Mouse (Mus musculus) CH12.LX (cell line): ENCODE data around the gene Fggy. TPM values are rescaled to one million over a fixed set of nuclear protein-coding genes. Genes with fewer than 3 reads are reported as not detected.

Source experiments
- DNase-seq: peaks from one replicate; pipeline ENCODE4 v3.0.0-alpha.2; 2013; ENCODE audit errors: extremely low read depth
- H3K27ac ChIP-seq: 2 replicates; pipeline ENCODE4 v1.5.1; 2012; ENCODE audit warnings: low read depth, mild to moderate bottlenecking, control low read depth, moderate library complexity; ENCODE audit not compliant: insufficient read depth
- H3K27me3 ChIP-seq: replicated peaks from 2 replicates; pipeline ENCODE3; 2012; ENCODE audit warnings: inconsistent platforms
- H3K36me3 ChIP-seq, 2 experiments: replicated peaks in 1 of 2; 2 replicates each; pipeline versions ENCODE3 to v1.6.1; 2012; ENCODE audit warnings: inconsistent platforms in 1 of 2, low read length in 1 of 2, mild to moderate bottlenecking in 1 of 2, mixed read lengths in 1 of 2, moderate library complexity in 1 of 2; ENCODE audit not compliant: control insufficient read depth in 1 of 2, insufficient read depth in 1 of 2
- H3K4me1 ChIP-seq, 2 experiments: 2 replicates each; pipeline ENCODE4 v1.6.1; 2012; ENCODE audit warnings: inconsistent platforms in 1 of 2, moderate library complexity in 1 of 2; ENCODE audit not compliant: insufficient read depth in 2 of 2, control insufficient read depth in 1 of 2
- H3K4me2 ChIP-seq: 2 replicates; pipeline ENCODE4 v1.6.1; 2012; ENCODE audit warnings: low read depth, mild to moderate bottlenecking, control low read depth; ENCODE audit not compliant: poor library complexity, insufficient read depth, severe bottlenecking
- H3K4me3 ChIP-seq, 3 experiments: fragments of 150-350 bp in 1 of 3; sonication (generic) in 1 of 3; replicated peaks in 1 of 3; 2 replicates each; pipeline versions ENCODE3 to v1.5.1; 2011 to 2012; ENCODE audit warnings: low read depth in 2 of 3, low read length in 2 of 3, mild to moderate bottlenecking in 2 of 3, moderate library complexity in 2 of 3, control low read depth in 1 of 3, improper control_type of control experiment in 1 of 3, inconsistent platforms in 1 of 3, mixed read lengths in 1 of 3; ENCODE audit not compliant: poor library complexity in 1 of 3
- H3K79me2 ChIP-seq: replicated peaks from 2 replicates; pipeline ENCODE4 v1.6.1; 2012; ENCODE audit warnings: mild to moderate bottlenecking, moderate library complexity; ENCODE audit not compliant: control insufficient read depth, poor library complexity, insufficient read depth, severe bottlenecking; ENCODE audit errors: extremely low read depth
- H3K9ac ChIP-seq: 2 replicates; pipeline ENCODE4 v1.6.1; 2012; ENCODE audit warnings: low read depth, mild to moderate bottlenecking, control low read depth, moderate library complexity; ENCODE audit not compliant: insufficient read depth
- H3K9me3 ChIP-seq: replicated peaks from 2 replicates; pipeline ENCODE3; 2012; ENCODE audit warnings: low read length, inconsistent platforms, mixed read lengths
- BHLHE40 ChIP-seq: IDR thresholded peaks from 2 replicates; pipeline ENCODE4 v1.6.1; 2011; ENCODE audit warnings: mild to moderate bottlenecking, low read depth, low read length, improper control_type of control experiment
- CHD1 ChIP-seq: IDR thresholded peaks from 2 replicates; pipeline ENCODE4 v1.6.1; 2012; ENCODE audit warnings: low read depth, low read length, improper control_type of control experiment, inconsistent platforms
- E2F4 ChIP-seq: IDR thresholded peaks from 2 replicates; pipeline ENCODE4 v1.6.1; 2011; ENCODE audit warnings: low read depth, low read length, improper control_type of control experiment; ENCODE audit not compliant: insufficient replicate concordance
- ELF1 ChIP-seq: IDR thresholded peaks from 2 replicates; pipeline ENCODE4 v1.6.1; 2014; ENCODE audit warnings: low read depth, mild to moderate bottlenecking, inconsistent platforms, low read length, improper control_type of control experiment
- EP300 ChIP-seq: IDR thresholded peaks from 2 replicates; pipeline ENCODE4 v1.6.1; 2011; ENCODE audit warnings: low read length, improper control_type of control experiment
- ETS1 ChIP-seq: conservative IDR thresholded peaks from 2 replicates; pipeline ENCODE4 v1.6.1; 2012; ENCODE audit warnings: low read depth, mild to moderate bottlenecking, inconsistent platforms, low read length, improper control_type of control experiment, moderate library complexity
- JUN ChIP-seq: IDR thresholded peaks from 2 replicates; pipeline ENCODE4 v1.6.1; 2011; ENCODE audit warnings: low read depth, mild to moderate bottlenecking, low read length, improper control_type of control experiment, moderate library complexity; ENCODE audit not compliant: insufficient read depth
- KAT2A ChIP-seq: IDR thresholded peaks from 2 replicates; pipeline ENCODE4 v1.6.1; 2012; ENCODE audit warnings: low read length, improper control_type of control experiment, inconsistent platforms; ENCODE audit not compliant: insufficient replicate concordance
- MAFK ChIP-seq: IDR thresholded peaks from 2 replicates; pipeline ENCODE4 v1.6.1; 2011; ENCODE audit warnings: low read length, improper control_type of control experiment; ENCODE audit not compliant: insufficient replicate concordance
- MAX ChIP-seq: IDR thresholded peaks from 2 replicates; pipeline ENCODE4 v1.6.1; 2011; ENCODE audit warnings: low read length, improper control_type of control experiment
- MEF2A ChIP-seq: IDR thresholded peaks from 2 replicates; pipeline ENCODE4 v1.6.1; 2014; ENCODE audit warnings: low read depth, mild to moderate bottlenecking, inconsistent platforms, low read length, improper control_type of control experiment, borderline replicate concordance
- RAD21 ChIP-seq: IDR thresholded peaks from 2 replicates; pipeline ENCODE4 v1.6.1; 2011; ENCODE audit warnings: low read depth, mild to moderate bottlenecking, low read length, improper control_type of control experiment, moderate library complexity
- TBP ChIP-seq: conservative IDR thresholded peaks from 2 replicates; pipeline ENCODE4 v1.6.1; 2011; ENCODE audit warnings: low read depth, low read length, improper control_type of control experiment
- USF1 ChIP-seq: IDR thresholded peaks from 2 replicates; pipeline ENCODE4 v1.6.1; 2014; ENCODE audit warnings: low read depth, mild to moderate bottlenecking, inconsistent platforms, low read length, improper control_type of control experiment
- USF2 ChIP-seq: conservative IDR thresholded peaks from 2 replicates; pipeline ENCODE4 v1.6.1; 2011; ENCODE audit warnings: low read depth, low read length, improper control_type of control experiment
- dilution Hi-C: fragments of 300-500 bp; cut with MboI; formaldehyde crosslinking; loops from 2 replicates; pipeline ENCODE4 v1.14.3; 2020; ENCODE audit warnings: low sequenced_read_pairs; ENCODE audit not compliant: extremely low pct_unique_long_range_greater_than_20kb, extremely low pct_ligation_motif_present
- in situ Hi-C: fragments of 300-500 bp; cut with MboI; formaldehyde crosslinking; loops from 3 replicates; pipeline ENCODE4 v1.14.3; 2019; ENCODE audit warnings: low sequenced_read_pairs, low pct_ligation_motif_present, low pct_unique_long_range_greater_than_20kb, mixed read lengths
- polyA plus RNA-seq: library from polyadenylated mRNA; unstranded; fragments of >175 nt; gene quantifications from 2 replicates; pipeline ENCODE4 v1.2.1, GENCODE M21; 2012; ENCODE audit warnings: low read depth; ENCODE audit not compliant: insufficient read length
- total RNA-seq, 2 experiments: library from RNA; depleted of rRNA; stranded (reverse); fragments of 300-350 nt in 1 of 2; fragments of >200 nt in 1 of 2; gene quantifications; 2 replicates each; pipeline ENCODE4 v1.2.3; 2012 to 2014

Fggy gene
- total and polyA plus RNA-seq, 3 experiments, result 6.2 to 7.5 (median 6.9) TPM

DNA sequence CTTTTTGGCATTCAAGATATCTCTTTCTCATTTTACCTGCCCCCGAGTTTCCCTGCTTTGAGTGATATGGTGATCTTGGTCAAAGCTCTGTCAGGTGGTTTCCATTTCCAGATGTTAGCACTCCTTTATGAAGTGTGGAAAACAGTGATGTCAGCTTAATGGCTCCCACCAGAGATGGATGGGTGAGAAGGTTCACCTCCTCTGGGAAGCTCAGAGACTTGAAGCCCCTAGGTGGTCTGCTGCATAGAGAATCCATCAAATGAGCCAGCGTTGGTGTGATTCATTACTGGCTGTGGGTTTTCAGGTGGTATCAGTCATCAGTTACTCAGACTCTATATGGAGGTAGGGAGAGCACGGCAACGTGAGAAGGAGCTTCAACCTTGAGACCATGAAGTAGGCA lies 44.5 kb downstream of the Fggy start:
- H3K9me3 ChIP-seq, result no peaks in the 10 kb centered on the region
- H3K27ac ChIP-seq, result no peak overlapping the region
- H3K4me1 ChIP-seq, result no peaks in the 10 kb centered on the region
- dilution Hi-C loops (no loop called here), in situ Hi-C loops (no loop called here)
- no peaks in the 10 kb centered on the region for H3K79me2 ChIP-seq
- peaks cover 0 to 14% of the 10 kb centered on the region in 2 experiments for H3K36me3 ChIP-seq
- no peak overlapping the region for H3K9ac ChIP-seq
- H3K27me3 ChIP-seq, result no peaks in the 10 kb centered on the region
- H3K4me2 ChIP-seq, result no peak overlapping the region
- H3K4me3 ChIP-seq, result no peak overlapping the region
- no peak for DNase-seq
- TF ChIP-seq JUN (no peak), EP300 (no peak), RAD21 (no peak), USF1 (no peak), E2F4 (no peak), BHLHE40 (no peak), ETS1 (no peak), MEF2A (no peak), TBP (no peak), CHD1 (no peak), MAX (no peak), USF2 (no peak), KAT2A (no peak)

DNA sequence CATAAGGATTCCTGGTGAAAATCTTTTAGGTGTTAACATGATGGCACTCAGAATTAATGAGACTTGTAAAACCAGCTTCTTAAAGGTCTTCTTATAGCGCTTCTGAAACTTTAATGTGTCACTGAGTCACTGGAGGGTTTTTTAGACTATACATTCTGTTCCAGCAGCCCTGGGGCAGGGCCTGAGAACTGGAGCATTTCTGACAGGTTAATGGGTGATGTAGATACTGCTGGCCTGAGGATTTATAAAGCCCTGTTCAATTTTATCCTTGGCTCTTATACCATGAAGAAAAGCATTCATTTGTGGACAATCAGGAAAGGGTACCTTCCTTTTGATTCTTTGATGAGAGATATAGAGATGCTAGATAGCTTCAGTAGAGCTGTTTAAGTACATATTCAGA lies 45.9 kb downstream of the Fggy start:
- in situ Hi-C loops (no loop called here), dilution Hi-C loops (no loop called here)
- no peak overlapping the region for H3K27ac ChIP-seq
- no peak overlapping the region for H3K4me3 ChIP-seq
- H3K4me2 ChIP-seq, result no peak overlapping the region
- TF ChIP-seq USF1, result no peak
- no peak for TF ChIP-seq CHD1
- TF ChIP-seq BHLHE40, result no peak
- TF ChIP-seq ELF1, result no peak
- TF ChIP-seq MAFK, result no peak
- DNase-seq, result no peak
- H3K9me3 ChIP-seq, result no peaks in the 10 kb centered on the region
- H3K79me2 ChIP-seq, result no peaks in the 10 kb centered on the region
- H3K4me1 ChIP-seq, result no peaks in the 10 kb centered on the region
- H3K36me3 ChIP-seq, result peaks cover 0 to 9% of the 10 kb centered on the region in 2 experiments
- no peaks in the 10 kb centered on the region for H3K27me3 ChIP-seq
- no peak overlapping the region for H3K9ac ChIP-seq
